Mouse (Mus musculus): ENCODE data around the gene Fam216a. TPM values are rescaled to one million over a fixed set of nuclear protein-coding genes. Genes with fewer than 3 reads are reported as not detected.

Fam216a gene
- polyA plus RNA-seq, 1 experiment from 2014 or later = 99.6 TPM

- ATAC-seq (ENCODE audit: insufficient number of reproducible peaks, low FRiP score, low TSS enrichment, low read depth) (no peak), DNase-seq (ENCODE audit: low spot score) (no peak)
- no peaks in the 10 kb centered on the region for H3K9me3 ChIP-seq (ENCODE audit: control insufficient read depth, low read length)
- H3K9ac ChIP-seq (ENCODE audit: low read length) = no peak overlapping the region
- no peaks in the 10 kb centered on the region for H3K27me3 ChIP-seq (ENCODE audit: control insufficient read depth, insufficient read depth, low read length)
- 89% methylated on average over 1 of the region's 1 CpGs for WGBS
- no peak overlapping the region for H3K27ac ChIP-seq (replicated peaks; ENCODE audit: low read depth, low read length)
- H3K4me3 ChIP-seq (ENCODE audit: low read depth, low read length) = no peak overlapping the region
- H3K4me2 ChIP-seq (ENCODE audit: low read depth, severe bottlenecking) = no peak overlapping the region
- H3K4me1 ChIP-seq (ENCODE audit: control insufficient read depth, insufficient read depth, low read length) = no peaks in the 10 kb centered on the region
- H3K36me3 ChIP-seq (ENCODE audit: control insufficient read depth, insufficient read depth, low read length) = no peaks in the 10 kb centered on the region
These were observed 29.3 kb downstream of the Fam216a start for GRCm38 (mm10) chr5:122342874-122343273.

GRCm38 (mm10) chr5:122336554-122337294, 35.4 kb downstream of the Fam216a start:
- 92% methylated on average over 7 of the region's 7 CpGs for WGBS
- H3K4me3 ChIP-seq (ENCODE audit: low read depth, low read length) = no peak overlapping the region
- H3K27ac ChIP-seq (replicated peaks; ENCODE audit: low read depth, low read length) = no peak overlapping the region
- no peaks in the 10 kb centered on the region for H3K4me1 ChIP-seq (ENCODE audit: control insufficient read depth, insufficient read depth, low read length)
- no peak for DNase-seq (ENCODE audit: low spot score)
- H3K36me3 ChIP-seq (ENCODE audit: control insufficient read depth, insufficient read depth, low read length) = no peaks in the 10 kb centered on the region
- H3K9ac ChIP-seq (ENCODE audit: low read length) = no peak overlapping the region
- H3K4me2 ChIP-seq (ENCODE audit: low read depth, severe bottlenecking) = no peak overlapping the region
- H3K9me3 ChIP-seq (ENCODE audit: control insufficient read depth, low read length) = no peaks in the 10 kb centered on the region
- ATAC-seq (ENCODE audit: insufficient number of reproducible peaks, low FRiP score, low TSS enrichment, low read depth) = no peak
- H3K27me3 ChIP-seq (ENCODE audit: control insufficient read depth, insufficient read depth, low read length) = no peaks in the 10 kb centered on the region

- no peaks in the 10 kb centered on the region for H3K27me3 ChIP-seq (ENCODE audit: control insufficient read depth, insufficient read depth, low read length)
- no peak overlapping the region for H3K4me2 ChIP-seq (ENCODE audit: low read depth, severe bottlenecking)
- no peak overlapping the region for H3K9ac ChIP-seq (ENCODE audit: low read length)
- DNase-seq (ENCODE audit: low spot score) (no peak), ATAC-seq (ENCODE audit: insufficient number of reproducible peaks, low FRiP score, low TSS enrichment, low read depth) (no peak)
- H3K4me1 ChIP-seq (ENCODE audit: control insufficient read depth, insufficient read depth, low read length) = no peaks in the 10 kb centered on the region
- 66% methylated on average over 3 of the region's 3 CpGs for WGBS
- no peaks in the 10 kb centered on the region for H3K9me3 ChIP-seq (ENCODE audit: control insufficient read depth, low read length)
- H3K27ac ChIP-seq (replicated peaks; ENCODE audit: low read depth, low read length) = no peak overlapping the region
- no peaks in the 10 kb centered on the region for H3K36me3 ChIP-seq (ENCODE audit: control insufficient read depth, insufficient read depth, low read length)
- H3K4me3 ChIP-seq (ENCODE audit: low read depth, low read length) = no peak overlapping the region
These were observed 37.5 kb downstream of the Fam216a start for GRCm38 (mm10) chr5:122334682-122335081.

- DNase-seq (ENCODE audit: low spot score) = no peak
- no peak overlapping the region for H3K4me3 ChIP-seq (ENCODE audit: low read depth, low read length)
- no peak for ATAC-seq (ENCODE audit: insufficient number of reproducible peaks, low FRiP score, low TSS enrichment, low read depth)
- H3K4me1 ChIP-seq (ENCODE audit: control insufficient read depth, insufficient read depth, low read length) = no peaks in the 10 kb centered on the region
- H3K36me3 ChIP-seq (ENCODE audit: control insufficient read depth, insufficient read depth, low read length) = 0 out of 2 replicates have a peak, but pooled peaks cover 2% of the 10 kb centered on the region
- H3K9me3 ChIP-seq (ENCODE audit: control insufficient read depth, low read length) = no peaks in the 10 kb centered on the region
- no peak overlapping the region for H3K9ac ChIP-seq (ENCODE audit: low read length)
- 90% methylated on average over 4 of the region's 4 CpGs for WGBS
- no peaks in the 10 kb centered on the region for H3K27me3 ChIP-seq (ENCODE audit: control insufficient read depth, insufficient read depth, low read length)
- H3K27ac ChIP-seq (replicated peaks; ENCODE audit: low read depth, low read length) = no peak overlapping the region
- no peak overlapping the region for H3K4me2 ChIP-seq (ENCODE audit: low read depth, severe bottlenecking)
These were observed 41.9 kb downstream of the Fam216a start for GRCm38 (mm10) chr5:122330269-122330668.

- Histone ChIP-seq H3K27me3 (ENCODE audit: control insufficient read depth, insufficient read depth, low read length) (no peaks in the 10 kb centered on the region), H3K9me3 (ENCODE audit: control insufficient read depth, low read length) (no peaks in the 10 kb centered on the region), H3K4me3 (ENCODE audit: low read depth, low read length) (no peak overlapping the region), H3K9ac (ENCODE audit: low read length) (no peak overlapping the region), H3K4me1 (ENCODE audit: control insufficient read depth, insufficient read depth, low read length) (no peaks in the 10 kb centered on the region), H3K36me3 (ENCODE audit: control insufficient read depth, insufficient read depth, low read length) (0 out of 2 replicates have a peak, but pooled peaks cover 2% of the 10 kb centered on the region), H3K27ac (replicated peaks; ENCODE audit: low read depth, low read length) (no peak overlapping the region), H3K4me2 (ENCODE audit: low read depth, severe bottlenecking) (no peak overlapping the region)
- DNase-seq (ENCODE audit: low spot score) (no peak), ATAC-seq (ENCODE audit: insufficient number of reproducible peaks, low FRiP score, low TSS enrichment, low read depth) (no peak)
- WGBS = 93% methylated on average over 3 of the region's 3 CpGs
These were observed 44.9 kb downstream of the Fam216a start for GRCm38 (mm10) chr5:122327283-122327682.

- Histone ChIP-seq H3K4me3 (ENCODE audit: low read depth, low read length) (no peak overlapping the region), H3K4me1 (ENCODE audit: control insufficient read depth, insufficient read depth, low read length) (no peaks in the 10 kb centered on the region), H3K36me3 (ENCODE audit: control insufficient read depth, insufficient read depth, low read length) (0 out of 2 replicates have a peak, but pooled peaks cover 2% of the 10 kb centered on the region), H3K9me3 (ENCODE audit: control insufficient read depth, low read length) (no peaks in the 10 kb centered on the region), H3K27me3 (ENCODE audit: control insufficient read depth, insufficient read depth, low read length) (no peaks in the 10 kb centered on the region), H3K4me2 (ENCODE audit: low read depth, severe bottlenecking) (no peak overlapping the region), H3K27ac (replicated peaks; ENCODE audit: low read depth, low read length) (no peak overlapping the region), H3K9ac (ENCODE audit: low read length) (no peak overlapping the region)
- WGBS = 92% methylated on average over 8 of the region's 8 CpGs
- DNase-seq (ENCODE audit: low spot score) = no peak
- no peak for ATAC-seq (ENCODE audit: insufficient number of reproducible peaks, low FRiP score, low TSS enrichment, low read depth)
These were observed 46.7 kb downstream of the Fam216a start for GRCm38 (mm10) chr5:122325477-122325876.

GRCm38 (mm10) chr5:122324608-122325431, 47.3 kb downstream of the Fam216a start:
- H3K36me3 ChIP-seq (ENCODE audit: control insufficient read depth, insufficient read depth, low read length) = 0 out of 2 replicates have a peak, but pooled peaks cover 2% of the 10 kb centered on the region

GRCm38 (mm10) chr5:122323523-122323922, 48.6 kb downstream of the Fam216a start:
- DNase-seq (ENCODE audit: low spot score) = peak; percentile 28
- H3K4me1 ChIP-seq (ENCODE audit: control insufficient read depth, insufficient read depth, low read length) = no peaks in the 10 kb centered on the region
- H3K27me3 ChIP-seq (ENCODE audit: control insufficient read depth, insufficient read depth, low read length) = no peaks in the 10 kb centered on the region

More at GRCm38 (mm10) chr5:122324608-122325431, 47.3 kb downstream of the Fam216a start:
- Histone ChIP-seq H3K27ac (replicated peaks; ENCODE audit: low read depth, low read length) (no peak overlapping the region), H3K4me3 (ENCODE audit: low read depth, low read length) (no peak overlapping the region), H3K9ac (ENCODE audit: low read length) (no peak overlapping the region), H3K9me3 (ENCODE audit: control insufficient read depth, low read length) (no peaks in the 10 kb centered on the region), H3K27me3 (ENCODE audit: control insufficient read depth, insufficient read depth, low read length) (no peaks in the 10 kb centered on the region), H3K4me1 (ENCODE audit: control insufficient read depth, insufficient read depth, low read length) (no peaks in the 10 kb centered on the region), H3K4me2 (ENCODE audit: low read depth, severe bottlenecking) (no peak overlapping the region)
- DNase-seq (ENCODE audit: low spot score) (no peak), ATAC-seq (ENCODE audit: insufficient number of reproducible peaks, low FRiP score, low TSS enrichment, low read depth) (no peak)
- WGBS = 92% methylated on average over 23 of the region's 23 CpGs

More at GRCm38 (mm10) chr5:122323523-122323922, 48.6 kb downstream of the Fam216a start:
- H3K4me3 ChIP-seq (ENCODE audit: low read depth, low read length) = no peak overlapping the region
- ATAC-seq (ENCODE audit: insufficient number of reproducible peaks, low FRiP score, low TSS enrichment, low read depth) = no peak
- H3K36me3 ChIP-seq (ENCODE audit: control insufficient read depth, insufficient read depth, low read length) = 0 out of 2 replicates have a peak, but pooled peaks cover 2% of the 10 kb centered on the region
- H3K9me3 ChIP-seq (ENCODE audit: control insufficient read depth, low read length) = no peaks in the 10 kb centered on the region
- no peak overlapping the region for H3K4me2 ChIP-seq (ENCODE audit: low read depth, severe bottlenecking)
- H3K9ac ChIP-seq (ENCODE audit: low read length) = no peak overlapping the region
- H3K27ac ChIP-seq (replicated peaks; ENCODE audit: low read depth, low read length) = no peak overlapping the region
- WGBS = 76% methylated on average over 8 of the region's 8 CpGs
